Mouse (Mus musculus): Measurements from ENCODE around the gene Azi2. TPM values are rescaled to one million over a fixed set of nuclear protein-coding genes. Genes with fewer than 3 reads are reported as not detected.

Gene Azi2
- total RNA-seq, 2 experiments from 2014 or later = 30.9 to 41.3 TPM

DNA sequence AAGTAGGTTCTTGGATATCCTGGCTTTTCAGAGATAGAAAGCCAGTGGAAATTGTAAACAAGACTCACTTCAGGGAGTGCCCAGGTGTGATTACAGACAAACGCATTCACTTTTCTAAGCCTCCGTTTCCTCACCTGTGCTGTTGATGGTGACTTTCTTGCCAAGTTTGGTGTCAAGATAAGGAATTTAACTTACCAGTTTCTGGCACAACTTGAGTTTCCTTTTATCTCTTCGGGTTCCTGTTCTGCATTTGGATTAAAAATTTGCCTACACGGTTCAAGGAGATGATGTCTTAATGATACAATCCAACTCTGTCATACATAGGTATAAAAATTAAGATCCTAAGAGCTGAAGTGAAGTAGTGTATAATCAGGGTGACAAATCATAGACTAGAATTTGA, 2.4 kb downstream of the Azi2 start:
- intact Hi-C loops (cut with DNase I) = no loop called here

DNA sequence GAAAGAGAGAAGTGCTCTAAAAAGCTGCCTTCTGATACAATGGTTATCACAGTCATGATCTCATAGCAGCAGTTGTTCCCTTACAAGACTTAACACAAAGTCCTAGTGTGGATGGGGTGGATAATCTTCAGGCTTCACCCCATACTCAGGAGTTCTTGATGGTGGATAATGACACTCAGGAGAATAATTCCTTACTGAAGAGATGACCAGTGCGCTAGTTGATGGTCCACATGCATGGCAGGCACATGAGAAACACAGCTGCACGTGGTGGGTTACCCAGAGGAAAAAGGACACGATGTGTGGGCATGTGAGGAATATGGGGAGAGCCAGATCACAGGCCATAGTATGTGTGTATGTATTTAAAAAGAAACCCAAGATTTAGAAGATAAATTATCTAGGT, 3.3 kb downstream of the Azi2 start:
- no peak for TF ChIP-seq CTCF (IDR thresholded peaks at IDR 0.05)
- intact Hi-C loops (cut with DNase I) = no loop called here
- H3K27ac ChIP-seq = no peak overlapping the region
- H3K4me3 ChIP-seq = no peak overlapping the region
- DNase-seq = no peak

More for the DNA sequence above, 2.4 kb downstream of the Azi2 start:
- no peak overlapping the region for H3K4me3 ChIP-seq
- TF ChIP-seq CTCF (IDR thresholded peaks at IDR 0.05) = no peak
- DNase-seq = no peak
- no peak overlapping the region for H3K27ac ChIP-seq

DNA sequence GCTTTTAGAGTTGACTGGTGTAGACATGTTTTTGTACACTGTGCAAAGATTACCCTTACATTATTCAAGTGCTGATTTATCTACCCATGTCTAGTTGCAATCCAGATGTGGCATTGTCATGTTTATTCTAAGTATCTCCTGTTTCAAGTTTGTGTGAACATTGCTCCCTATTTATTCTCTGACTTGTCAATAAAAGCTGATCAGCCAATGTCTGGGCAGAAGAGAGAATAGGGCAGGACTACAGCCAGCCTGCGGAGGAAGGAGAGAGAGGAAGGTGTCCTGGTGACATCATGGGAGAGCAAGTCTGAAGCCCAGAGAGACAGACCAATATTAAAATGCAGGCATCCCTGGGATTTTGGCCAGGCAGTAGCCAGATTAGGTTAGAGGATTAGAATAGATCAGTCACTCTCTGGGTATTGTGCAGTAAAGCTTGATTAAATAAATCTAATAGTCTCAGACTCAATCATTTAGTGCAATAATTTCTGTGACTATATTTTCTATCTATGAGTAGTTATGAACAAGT, 4.8 kb downstream of the Azi2 start:
- Histone ChIP-seq H3K27ac (no peak overlapping the region), H3K4me3 (no peak overlapping the region)
- intact Hi-C loops (cut with DNase I) = no loop called here
- TF ChIP-seq CTCF (IDR thresholded peaks at IDR 0.05) = no peak
- no peak for DNase-seq

GRCm38 (mm10) chr9:118053286-118053685, 13.0 kb downstream of the Azi2 start:
- DNase-seq = no peak
- peak; percentile 73 for TF ChIP-seq CTCF (IDR thresholded peaks at IDR 0.05)
- intact Hi-C loops (cut with DNase I) = loop anchor here (2.0 to 5.0 kb wide), 2 partner anchors 114 to 438 kb away; no protein-coding TSS in a partner anchor
- Histone ChIP-seq H3K4me3 (no peak overlapping the region), H3K27ac (no peak overlapping the region)

DNA sequence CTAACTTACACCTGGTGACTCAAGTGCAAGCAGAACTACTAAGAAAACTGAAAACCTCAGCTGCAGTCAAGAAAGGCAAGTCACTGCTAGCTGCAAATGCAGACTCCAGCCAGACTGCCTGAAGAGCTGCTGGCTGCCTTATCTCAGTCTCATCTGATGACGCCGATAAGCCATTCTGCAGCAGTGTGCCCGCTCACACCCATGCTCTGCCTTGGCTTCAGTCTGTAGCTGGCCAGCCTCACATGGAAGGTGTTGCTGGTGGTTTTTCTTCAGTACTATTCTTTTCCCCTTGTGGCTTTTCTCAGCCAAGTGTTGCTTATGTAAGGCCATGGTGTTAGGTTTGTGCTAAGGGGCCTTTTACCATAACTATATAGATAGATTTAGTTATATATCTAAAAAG, 18.8 kb downstream of the Azi2 start:
- no peak overlapping the region for H3K27ac ChIP-seq
- no peak for DNase-seq

GRCm38 (mm10) chr9:118070442-118070841, 30.1 kb downstream of the Azi2 start:
- Histone ChIP-seq H3K27ac (no peak overlapping the region), H3K4me3 (no peak overlapping the region)
- peak; percentile 70 for DNase-seq
- no peak for TF ChIP-seq CTCF (IDR thresholded peaks at IDR 0.05)
- intact Hi-C loops (cut with DNase I) = no loop called here

More for the DNA sequence above, 18.8 kb downstream of the Azi2 start:
- intact Hi-C loops (cut with DNase I) = no loop called here
- TF ChIP-seq CTCF (IDR thresholded peaks at IDR 0.05) = no peak
- H3K4me3 ChIP-seq = no peak overlapping the region

DNA sequence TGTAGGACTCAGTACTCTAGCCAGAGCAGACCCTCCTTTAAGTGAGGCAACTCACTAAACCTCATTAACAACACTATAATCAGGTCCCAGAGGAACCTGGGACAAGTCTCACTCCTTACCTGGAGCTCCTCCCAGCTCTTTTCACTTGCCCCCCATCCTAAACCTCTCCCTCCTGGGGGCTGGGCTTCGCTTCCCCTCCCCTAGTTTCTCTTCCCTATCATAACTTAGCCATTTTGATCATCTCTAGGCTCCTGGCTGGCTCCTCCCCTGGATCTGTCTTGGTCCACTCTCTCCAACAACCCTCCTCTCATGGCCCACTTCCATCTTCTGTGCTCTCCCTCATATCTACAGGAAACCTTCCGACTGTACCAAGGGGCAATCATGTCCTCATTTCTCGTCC, 31.0 kb downstream of the Azi2 start:
- intact Hi-C loops (cut with DNase I) = no loop called here
- DNase-seq = no peak
- no peak for TF ChIP-seq CTCF (IDR thresholded peaks at IDR 0.05)
- Histone ChIP-seq H3K4me3 (no peak overlapping the region), H3K27ac (no peak overlapping the region)

GRCm38 (mm10) chr9:118072101-118072500, 31.8 kb downstream of the Azi2 start:
- intact Hi-C loops (cut with DNase I) = no loop called here
- Histone ChIP-seq H3K4me3 (no peak overlapping the region), H3K27ac (no peak overlapping the region)
- DNase-seq = no peak
- TF ChIP-seq CTCF (IDR thresholded peaks at IDR 0.05) = no peak

GRCm38 (mm10) chr9:118073358-118073757, 33.1 kb downstream of the Azi2 start:
- DNase-seq = no peak
- Histone ChIP-seq H3K27ac (no peak overlapping the region), H3K4me3 (no peak overlapping the region)
- intact Hi-C loops (cut with DNase I) = no loop called here
- TF ChIP-seq CTCF (IDR thresholded peaks at IDR 0.05) = no peak

GRCm38 (mm10) chr9:118082575-118083431, 42.5 kb downstream of the Azi2 start:
- Histone ChIP-seq H3K27ac (no peak overlapping the region), H3K4me3 (no peak overlapping the region)
- DNase-seq = no peak
- TF ChIP-seq CTCF (IDR thresholded peaks at IDR 0.05) = no peak
- intact Hi-C loops (cut with DNase I) = no loop called here

DNA sequence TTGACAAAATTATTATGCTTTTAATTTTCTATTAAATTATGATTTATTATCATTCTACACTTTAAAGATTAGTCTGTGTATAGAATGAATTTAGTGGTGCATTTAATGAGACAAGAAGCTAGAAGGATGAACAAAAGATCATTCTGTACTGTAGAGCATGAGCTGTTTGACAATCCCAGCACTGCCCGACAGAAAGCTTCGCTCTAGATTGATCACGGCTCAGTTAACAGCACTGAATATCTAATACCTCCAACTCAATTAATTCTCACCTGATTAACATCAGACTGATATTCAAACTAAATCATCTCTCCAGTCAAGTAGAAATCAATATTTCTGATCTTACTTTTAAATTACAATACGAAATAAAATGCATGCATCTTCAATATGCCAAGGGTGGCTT, 43.5 kb downstream of the Azi2 start:
- no peak for TF ChIP-seq CTCF (IDR thresholded peaks at IDR 0.05)
- no peak overlapping the region for H3K4me3 ChIP-seq

GRCm38 (mm10) chr9:118099395-118099794, 59.1 kb downstream of the Azi2 start:
- no peak for DNase-seq
- intact Hi-C loops (cut with DNase I) = no loop called here
- peak; percentile 52 for TF ChIP-seq CTCF (IDR thresholded peaks at IDR 0.05)
- H3K27ac ChIP-seq = no peak overlapping the region
- H3K4me3 ChIP-seq = no peak overlapping the region

More for the DNA sequence above, 43.5 kb downstream of the Azi2 start:
- no peak for DNase-seq
- intact Hi-C loops (cut with DNase I) = no loop called here
- H3K27ac ChIP-seq = no peak overlapping the region

GRCm38 (mm10) chr9:118100484-118100883, 60.2 kb downstream of the Azi2 start:
- intact Hi-C loops (cut with DNase I) = no loop called here
- no peak for TF ChIP-seq CTCF (IDR thresholded peaks at IDR 0.05)

GRCm38 (mm10) chr9:118101802-118102201, 61.5 kb downstream of the Azi2 start:
- no peak for TF ChIP-seq CTCF (IDR thresholded peaks at IDR 0.05)
- Histone ChIP-seq H3K4me3 (no peak overlapping the region), H3K27ac (no peak overlapping the region)
- intact Hi-C loops (cut with DNase I) = no loop called here
- DNase-seq = no peak

More at GRCm38 (mm10) chr9:118100484-118100883, 60.2 kb downstream of the Azi2 start:
- no peak for DNase-seq
- H3K4me3 ChIP-seq = no peak overlapping the region
- no peak overlapping the region for H3K27ac ChIP-seq
